Mouse (Mus musculus) midbrain, embryonic 11.5 days (tissue): ENCODE data around the gene Gm49388. TPM values are rescaled to one million over a fixed set of nuclear protein-coding genes. Genes with fewer than 3 reads are reported as not detected.

Experiments
- ATAC-seq: fragments of 200-750 bp; cut with Nextera tagmentation; 2 replicates; pipeline ENCODE4 v1.8.0; 2017; ENCODE audit warnings: moderate TSS enrichment, moderate library complexity; ENCODE audit not compliant: low FRiP score
- DNase-seq: peaks from one replicate; pipeline ENCODE4 v3.0.0; 2015; ENCODE audit warnings: low spot score; ENCODE audit errors: missing footprints
- H3K27ac ChIP-seq: fragments of 300-500 bp; sonication (generic); 2 replicates; pipeline ENCODE4 v1.5.1; 2014; ENCODE audit warnings: low read depth, low read length
- H3K27me3 ChIP-seq: fragments of 300-500 bp; sonication (generic); 2 replicates; pipeline ENCODE4 v1.6.1; 2014; ENCODE audit warnings: mild to moderate bottlenecking, low read length, moderate library complexity, mixed read lengths; ENCODE audit not compliant: control insufficient read depth, insufficient read depth
- H3K36me3 ChIP-seq: fragments of 300-500 bp; sonication (generic); 2 replicates; pipeline ENCODE4 v1.6.1; 2014; ENCODE audit warnings: mild to moderate bottlenecking, low read length, moderate library complexity, mixed read lengths; ENCODE audit not compliant: control insufficient read depth, insufficient read depth
- H3K4me1 ChIP-seq: fragments of 300-500 bp; sonication (generic); 2 replicates; pipeline ENCODE4 v1.6.1; 2014; ENCODE audit warnings: low read length; ENCODE audit not compliant: control insufficient read depth, insufficient read depth
- H3K4me2 ChIP-seq: fragments of 300-500 bp; sonication (generic); 2 replicates; pipeline ENCODE4 v1.6.1; 2014; ENCODE audit warnings: mild to moderate bottlenecking, moderate library complexity
- H3K4me3 ChIP-seq: fragments of 300-500 bp; sonication (generic); 2 replicates; pipeline ENCODE4 v1.5.1; 2014; ENCODE audit warnings: low read depth, low read length
- H3K9ac ChIP-seq: fragments of 300-500 bp; sonication (generic); 2 replicates; pipeline ENCODE4 v1.6.1; 2014; ENCODE audit warnings: low read length
- H3K9me3 ChIP-seq: fragments of 300-500 bp; sonication (generic); 2 replicates; pipeline ENCODE4 v1.6.1; 2016; ENCODE audit warnings: low read length; ENCODE audit not compliant: control insufficient read depth
- WGBS: fragments of 180-500 bp; shearing (Covaris S2); extraction: QIAGEN DNeasy Blood & Tissue Kit; methylation state at CpG from one replicate; pipeline ENCODE4 v1.1.7; 2014; 5-methylcytosine and 5-hydroxymethylcytosine counted together
- polyA plus RNA-seq: library from polyadenylated mRNA; unstranded; fragments of >200 nt; fragmentation: Nextera tagmentation; extraction: Ambion mirVana; gene quantifications from 2 replicates; pipeline ENCODE4 v1.2.1, GENCODE M21; 2014

Gm49388 gene
- polyA plus RNA-seq: not detected in 2 replicates

- Histone ChIP-seq H3K27me3 (no peaks in the 10 kb centered on the region), H3K4me1 (no peaks in the 10 kb centered on the region), H3K27ac (no peak within 1 kb of the TSS), H3K4me2 (no peak within 1 kb of the TSS), H3K36me3 (peaks cover 39% of the 10 kb centered on the region), H3K9me3 (no peaks in the 10 kb centered on the region), H3K9ac (no peak within 1 kb of the TSS), H3K4me3 (no peak within 1 kb of the TSS)
- DNase-seq (no peak), ATAC-seq (no peak)
- WGBS: 94% methylated on average over 7 of the region's 7 CpGs
Observed at GRCm38 (mm10) chr7:127785308-127785707, at the start of gene Gm49388. TSS of gene Gm49388 (plus strand) at chr7:127785608.

GRCm38 (mm10) chr7:127744366-127745045 is 40.9 kb upstream of the Gm49388 start, which contains the start of gene Fbxl19:
TSS of gene Fbxl19 (plus strand) at chr7:127744543.
- H3K4me2 ChIP-seq: peak within 1 kb of the TSS; percentile 87

GRCm38 (mm10) chr7:127745251-127745651 is 40.2 kb upstream of the Gm49388 start:
- DNase-seq (peak; percentile 99), ATAC-seq (peak; percentile 83)
- H3K27ac ChIP-seq: peak overlapping the region; percentile 79
- under 1% methylated on average over 19 of the region's 19 CpGs for WGBS
- peak overlapping the region; percentile 93 for H3K9ac ChIP-seq
- no peaks in the 10 kb centered on the region for H3K9me3 ChIP-seq
- H3K4me1 ChIP-seq: peaks cover 10% of the 10 kb centered on the region
- H3K36me3 ChIP-seq: peaks cover 19% of the 10 kb centered on the region
- peak overlapping the region; percentile 86 for H3K4me3 ChIP-seq
- H3K4me2 ChIP-seq: peak overlapping the region; percentile 87
- no peaks in the 10 kb centered on the region for H3K27me3 ChIP-seq

More at GRCm38 (mm10) chr7:127744366-127745045, 40.9 kb upstream of the Gm49388 start, which contains the start of gene Fbxl19:
- under 1% methylated on average over 26 of the region's 26 CpGs for WGBS
- Histone ChIP-seq H3K9ac (peak within 1 kb of the TSS; percentile 93), H3K4me1 (peaks cover 10% of the 10 kb centered on the region), H3K27ac (peak within 1 kb of the TSS; percentile 79), H3K36me3 (peaks cover 13% of the 10 kb centered on the region), H3K4me3 (peak within 1 kb of the TSS; percentile 86), H3K9me3 (no peaks in the 10 kb centered on the region), H3K27me3 (no peaks in the 10 kb centered on the region)
- DNase-seq: peak; percentile 96
- ATAC-seq: no peak

DNA sequence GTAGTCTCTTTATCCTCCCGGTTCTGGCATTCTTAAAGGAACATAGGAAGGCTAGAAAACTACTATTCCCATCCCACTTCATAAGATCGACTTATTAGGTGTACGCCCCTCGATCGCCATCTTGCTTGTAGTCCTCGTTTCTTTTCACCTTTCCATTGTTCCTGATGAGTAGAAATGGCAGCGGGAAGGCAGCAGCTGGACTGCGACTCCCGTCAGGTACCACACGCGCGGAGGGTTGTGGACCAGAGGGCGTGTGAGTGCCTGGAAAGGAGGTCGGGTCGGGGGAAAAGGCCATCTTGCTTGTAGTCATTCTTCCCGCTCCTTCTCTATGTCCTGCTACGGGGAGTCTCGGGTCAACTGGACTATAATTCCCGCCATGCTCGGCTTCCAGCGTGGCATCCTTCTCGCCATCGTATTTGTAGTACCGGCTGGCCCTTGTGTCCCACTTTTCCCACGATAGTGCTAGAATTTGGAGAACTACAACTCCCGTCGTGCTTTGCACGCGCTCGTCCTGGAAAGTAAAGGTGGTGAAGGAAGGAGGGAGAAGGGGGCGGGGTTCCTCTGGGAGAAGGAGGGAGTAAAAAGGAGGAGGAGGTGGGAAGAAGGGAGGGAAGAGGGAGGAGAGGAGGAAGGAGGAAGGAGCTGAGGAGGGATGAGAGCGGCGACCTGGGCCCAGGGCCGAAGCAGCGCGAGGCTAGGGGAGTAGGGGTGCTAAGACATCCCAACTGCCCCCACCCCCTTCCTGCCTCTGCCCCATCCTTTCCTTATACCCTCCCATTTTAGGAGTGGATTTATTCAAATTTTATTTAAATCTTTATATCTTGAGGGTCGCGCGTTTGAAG is 39.5 kb upstream of the Gm49388 start:
- Histone ChIP-seq H3K4me2 (peak overlapping the region; percentile 87), H3K27me3 (no peaks in the 10 kb centered on the region), H3K36me3 (peaks cover 23% of the 10 kb centered on the region), H3K9ac (peak overlapping the region; percentile 93), H3K9me3 (no peaks in the 10 kb centered on the region), H3K27ac (peak overlapping the region; percentile 88), H3K4me3 (peak overlapping the region; percentile 86), H3K4me1 (peaks cover 10% of the 10 kb centered on the region)
- under 1% methylated on average over 37 of the region's 39 CpGs for WGBS
- ATAC-seq (peak; percentile 85), DNase-seq (peak; percentile 99)

DNA sequence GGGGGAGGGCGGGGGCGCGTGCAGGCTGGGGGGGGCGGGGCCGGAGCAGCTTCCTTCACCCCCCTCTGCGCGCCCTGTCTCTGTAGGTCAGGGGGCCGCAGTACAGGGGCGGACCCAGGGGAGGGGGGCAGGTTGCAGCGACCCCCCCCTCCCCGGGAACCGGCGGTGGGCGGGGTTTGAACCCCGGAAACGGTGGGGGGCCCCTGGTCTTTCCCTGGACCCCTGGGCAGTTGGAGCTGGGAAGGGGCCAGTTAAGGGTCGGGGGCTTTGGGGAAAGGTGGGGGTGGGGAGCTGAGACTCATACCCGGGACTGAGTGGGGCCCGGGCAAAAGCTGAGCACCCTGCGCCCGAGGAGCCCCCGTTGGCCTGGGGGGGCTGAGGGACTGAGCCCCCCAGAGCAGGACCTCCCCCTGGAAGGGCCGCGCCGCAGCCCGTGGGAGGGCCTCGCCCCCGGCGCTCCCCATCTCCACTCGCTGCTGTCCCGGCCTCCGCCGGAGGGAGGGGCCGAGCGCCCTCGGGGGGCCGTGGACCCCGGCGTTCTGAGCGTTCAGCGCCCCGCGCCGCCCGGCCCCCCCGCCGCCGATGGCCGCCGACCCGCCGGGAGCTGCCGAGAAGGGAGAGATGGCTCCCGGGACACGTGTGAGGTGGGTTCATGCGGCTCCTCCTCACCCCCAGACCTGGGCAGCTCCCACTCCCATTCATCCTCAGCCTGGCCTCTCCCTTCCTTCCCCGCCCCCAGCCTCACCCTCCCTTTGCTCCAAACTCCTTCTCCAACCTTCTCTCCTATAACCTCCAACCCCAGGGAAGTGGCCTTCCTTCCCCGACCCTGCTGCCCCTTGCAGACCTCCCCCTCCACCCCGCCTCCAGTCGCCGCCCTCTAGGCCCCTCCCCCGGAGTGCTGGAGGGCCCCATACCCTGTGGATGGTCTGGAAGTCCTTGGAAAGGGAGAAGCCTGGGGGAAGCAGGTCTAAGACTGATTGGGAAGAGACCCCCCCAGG is 38.6 kb upstream of the Gm49388 start:
- peak overlapping the region; percentile 86 for H3K4me3 ChIP-seq
- peak overlapping the region; percentile 88 for H3K27ac ChIP-seq
- under 1% methylated on average over 39 of the region's 62 CpGs for WGBS
- peaks cover 10% of the 10 kb centered on the region for H3K4me1 ChIP-seq
- H3K27me3 ChIP-seq: no peaks in the 10 kb centered on the region
- H3K36me3 ChIP-seq: peaks cover 26% of the 10 kb centered on the region
- H3K4me2 ChIP-seq: peak overlapping the region; percentile 87
- peak overlapping the region; percentile 93 for H3K9ac ChIP-seq
- DNase-seq (peak; percentile 91), ATAC-seq (peak; percentile 41)
- H3K9me3 ChIP-seq: no peaks in the 10 kb centered on the region

GRCm38 (mm10) chr7:127747559-127748234 is 37.7 kb upstream of the Gm49388 start:
- Histone ChIP-seq H3K9ac (peak overlapping the region; percentile 93), H3K9me3 (no peaks in the 10 kb centered on the region), H3K27me3 (no peaks in the 10 kb centered on the region), H3K27ac (peak overlapping the region; percentile 88; the same call in 1 of the 2 replicates), H3K4me3 (peak overlapping the region; percentile 86), H3K4me1 (peaks cover 10% of the 10 kb centered on the region), H3K4me2 (peak overlapping the region; percentile 87), H3K36me3 (peaks cover 33% of the 10 kb centered on the region)
- DNase-seq (no peak), ATAC-seq (no peak)
- WGBS: 36% methylated on average over 6 of the region's 6 CpGs

DNA sequence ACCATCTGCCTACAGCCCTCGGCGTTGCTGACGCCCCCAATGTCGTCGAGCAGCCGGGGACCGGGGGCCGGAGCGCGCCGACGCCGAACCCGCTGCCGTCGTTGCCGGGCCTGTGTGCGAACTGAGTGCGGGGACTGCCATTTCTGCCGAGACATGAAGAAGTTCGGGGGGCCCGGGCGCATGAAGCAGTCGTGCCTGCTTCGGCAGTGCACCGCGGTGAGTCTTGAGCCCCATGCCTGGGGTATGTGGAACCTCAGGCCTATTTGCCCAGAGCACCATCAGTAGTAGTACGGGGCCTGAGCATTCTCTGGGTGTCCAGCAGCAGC is 37.2 kb upstream of the Gm49388 start:
- Histone ChIP-seq H3K4me1 (peaks cover 10% of the 10 kb centered on the region), H3K27me3 (no peaks in the 10 kb centered on the region), H3K27ac (no peak overlapping the region), H3K36me3 (peaks cover 37% of the 10 kb centered on the region), H3K4me2 (peak overlapping the region; percentile 87), H3K9ac (no peak overlapping the region), H3K9me3 (no peaks in the 10 kb centered on the region), H3K4me3 (no peak overlapping the region)
- WGBS: 94% methylated on average over 28 of the region's 28 CpGs
- DNase-seq (no peak), ATAC-seq (no peak)
